Mouse (Mus musculus) A20 (cell line): Measurements from ENCODE around the gene Fhdc1.

ENCODE experiments used
- DNase-seq: peaks from one replicate; pipeline ENCODE4 v3.0.0-alpha.2; 2011; ENCODE audit warnings: low read depth, low spot score

The Fhdc1 gene

GRCm38 (mm10) chr3:84474398-84474797 lies 5.8 kb downstream of the Fhdc1 start:
- DNase-seq: no peak

GRCm38 (mm10) chr3:84472955-84473354 lies 7.3 kb downstream of the Fhdc1 start:
- no peak for DNase-seq

GRCm38 (mm10) chr3:84472527-84472926 lies 7.7 kb downstream of the Fhdc1 start:
- no peak for DNase-seq

GRCm38 (mm10) chr3:84471146-84471545 lies 9.1 kb downstream of the Fhdc1 start:
- DNase-seq: no peak

- no peak for DNase-seq
These were observed 12.1 kb downstream of the Fhdc1 start for GRCm38 (mm10) chr3:84468111-84468453.

GRCm38 (mm10) chr3:84467419-84468110 lies 12.7 kb downstream of the Fhdc1 start:
- no peak for DNase-seq

- no peak for DNase-seq
These were observed 14.3 kb downstream of the Fhdc1 start for GRCm38 (mm10) chr3:84465822-84466500.

- DNase-seq: no peak
These were observed 18.5 kb downstream of the Fhdc1 start for GRCm38 (mm10) chr3:84461687-84462086.

- no peak for DNase-seq
These were observed 19.3 kb downstream of the Fhdc1 start for GRCm38 (mm10) chr3:84460952-84461351.

- no peak for DNase-seq
These were observed 19.7 kb downstream of the Fhdc1 start for GRCm38 (mm10) chr3:84460499-84460898.

GRCm38 (mm10) chr3:84455733-84456417 lies 24.4 kb downstream of the Fhdc1 start:
- DNase-seq: no peak

- DNase-seq: no peak
These were observed 29.6 kb downstream of the Fhdc1 start for GRCm38 (mm10) chr3:84450651-84451050.

GRCm38 (mm10) chr3:84449015-84449414 lies 31.2 kb downstream of the Fhdc1 start:
- DNase-seq: no peak

GRCm38 (mm10) chr3:84447803-84448202 lies 32.4 kb downstream of the Fhdc1 start:
- no peak for DNase-seq

GRCm38 (mm10) chr3:84445838-84446237 lies 34.4 kb downstream of the Fhdc1 start:
- DNase-seq: no peak

- no peak for DNase-seq
These were observed 37.3 kb downstream of the Fhdc1 start for GRCm38 (mm10) chr3:84442890-84443289.

GRCm38 (mm10) chr3:84439431-84440210 lies 40.6 kb downstream of the Fhdc1 start:
- DNase-seq: no peak

GRCm38 (mm10) chr3:84438840-84439239 lies 41.4 kb downstream of the Fhdc1 start:
- no peak for DNase-seq

GRCm38 (mm10) chr3:84438118-84438517 lies 42.1 kb downstream of the Fhdc1 start:
- DNase-seq: no peak

GRCm38 (mm10) chr3:84436947-84437346 lies 43.3 kb downstream of the Fhdc1 start:
- DNase-seq: no peak

- DNase-seq: no peak
These were observed 44.8 kb downstream of the Fhdc1 start for GRCm38 (mm10) chr3:84435288-84436043.
